Mouse (Mus musculus) urinary bladder, postnatal 25 days (tissue): ENCODE data around the gene Aldh3b1.
A peak's percentile ranks its signal among the peaks of the same experiment; 100 is the strongest.

Source experiments
- DNase-seq: peaks from one replicate; pipeline ENCODE4 v3.0.0; 2022; ENCODE audit warnings: low spot score

Aldh3b1 gene

GRCm38 (mm10) chr19:3912337-3913204 lies 17.0 kb downstream of the Aldh3b1 start, which contains the start of gene Ndufs8:
Ndufs8 (minus strand) TSS chr19:3912774.
- DNase-seq = peak; percentile 73

GRCm38 (mm10) chr19:3910206-3910605 lies 19.4 kb downstream of the Aldh3b1 start:
- DNase-seq = no peak

GRCm38 (mm10) chr19:3907876-3908660 lies 21.5 kb downstream of the Aldh3b1 start:
- no peak for DNase-seq

DNA sequence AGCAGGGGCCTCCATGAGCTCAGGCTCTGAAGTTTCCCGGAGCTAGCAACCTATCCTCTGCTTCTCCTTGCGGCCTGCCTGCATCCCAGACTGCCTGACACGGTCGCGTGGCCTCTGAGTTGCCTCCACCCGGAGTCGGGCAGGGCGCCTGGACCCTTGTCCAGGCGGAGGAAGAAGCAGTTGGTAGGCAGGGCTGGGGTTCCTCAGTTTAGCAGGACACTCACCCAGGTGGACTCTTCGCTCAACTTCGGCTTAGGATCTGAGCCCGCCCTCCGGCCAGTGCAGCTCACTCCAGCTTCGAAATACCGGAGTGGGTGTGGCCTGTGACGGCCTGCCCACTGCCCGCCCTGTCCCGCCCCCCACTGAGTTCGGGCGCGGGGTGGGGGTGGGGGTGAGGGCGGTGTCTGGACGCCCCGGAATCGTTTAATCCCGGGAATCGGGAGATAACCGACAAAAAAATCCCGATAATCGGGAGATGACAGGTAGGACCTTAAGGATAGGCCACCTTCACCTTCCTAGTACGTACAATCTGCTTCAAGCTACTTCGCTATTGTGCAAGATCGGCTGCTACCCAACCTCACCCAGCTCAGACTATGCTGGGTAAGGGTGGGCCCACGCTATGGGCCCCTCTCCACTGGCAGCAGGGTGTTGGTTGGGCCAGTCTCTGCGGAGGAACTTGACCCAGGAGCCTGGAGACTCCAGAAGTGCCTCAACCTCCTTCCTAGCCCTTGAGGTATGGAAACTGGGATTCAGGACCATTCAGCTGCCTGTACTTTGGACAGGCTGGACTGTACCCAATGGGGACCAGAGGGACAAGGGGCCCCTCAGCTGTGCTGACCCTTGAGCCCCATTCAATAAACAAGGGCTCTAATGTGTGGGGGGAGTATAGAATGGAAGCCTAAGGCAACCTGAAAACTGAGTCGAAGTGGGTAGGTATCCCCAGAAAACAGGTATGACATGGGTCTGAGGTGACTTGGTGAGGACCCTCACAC lies 22.5 kb downstream of the Aldh3b1 start, which contains the start of gene Tcirg1:
Gene Tcirg1 (minus strand): TSS at position 339 of the 992 bp plus-strand sequence.
- peak; percentile 71 for DNase-seq

DNA sequence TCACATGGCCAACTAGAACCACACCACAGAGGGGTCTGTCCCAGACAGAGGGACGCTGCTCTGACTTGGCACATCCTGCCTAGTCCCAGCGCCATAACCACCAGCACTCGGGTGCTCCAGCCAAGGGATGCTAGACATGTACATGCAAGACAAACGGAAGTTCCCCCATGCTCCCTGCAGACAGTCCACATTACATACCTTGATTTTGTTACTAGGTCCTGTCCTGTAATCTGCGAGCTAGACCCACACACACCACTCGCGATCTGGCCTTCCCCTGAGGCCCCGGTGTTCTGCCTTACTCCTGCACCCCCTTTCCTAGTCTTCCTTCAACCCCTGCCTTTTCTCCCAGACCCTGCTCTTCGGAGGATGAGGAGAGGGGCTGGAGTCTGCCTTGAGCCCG lies 23.3 kb downstream of the Aldh3b1 start:
- DNase-seq = no peak

GRCm38 (mm10) chr19:3905261-3905969 lies 24.2 kb downstream of the Aldh3b1 start:
- DNase-seq = no peak

DNA sequence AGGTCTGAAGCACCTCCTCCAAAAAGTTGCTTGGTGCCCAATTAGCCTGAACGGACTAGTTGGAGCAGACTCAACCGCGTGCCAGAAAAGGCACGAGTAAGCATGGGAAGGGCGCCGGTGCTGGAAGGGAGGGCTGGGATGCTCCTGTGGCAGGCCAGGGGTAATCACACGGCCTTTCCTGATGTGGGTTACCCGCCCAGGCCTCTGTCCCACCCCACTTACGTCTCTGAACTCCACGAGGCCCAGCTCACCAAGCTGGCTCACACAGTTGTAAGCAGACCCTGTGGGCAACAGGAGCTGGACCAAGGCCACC lies 25.3 kb downstream of the Aldh3b1 start:
- no peak for DNase-seq

DNA sequence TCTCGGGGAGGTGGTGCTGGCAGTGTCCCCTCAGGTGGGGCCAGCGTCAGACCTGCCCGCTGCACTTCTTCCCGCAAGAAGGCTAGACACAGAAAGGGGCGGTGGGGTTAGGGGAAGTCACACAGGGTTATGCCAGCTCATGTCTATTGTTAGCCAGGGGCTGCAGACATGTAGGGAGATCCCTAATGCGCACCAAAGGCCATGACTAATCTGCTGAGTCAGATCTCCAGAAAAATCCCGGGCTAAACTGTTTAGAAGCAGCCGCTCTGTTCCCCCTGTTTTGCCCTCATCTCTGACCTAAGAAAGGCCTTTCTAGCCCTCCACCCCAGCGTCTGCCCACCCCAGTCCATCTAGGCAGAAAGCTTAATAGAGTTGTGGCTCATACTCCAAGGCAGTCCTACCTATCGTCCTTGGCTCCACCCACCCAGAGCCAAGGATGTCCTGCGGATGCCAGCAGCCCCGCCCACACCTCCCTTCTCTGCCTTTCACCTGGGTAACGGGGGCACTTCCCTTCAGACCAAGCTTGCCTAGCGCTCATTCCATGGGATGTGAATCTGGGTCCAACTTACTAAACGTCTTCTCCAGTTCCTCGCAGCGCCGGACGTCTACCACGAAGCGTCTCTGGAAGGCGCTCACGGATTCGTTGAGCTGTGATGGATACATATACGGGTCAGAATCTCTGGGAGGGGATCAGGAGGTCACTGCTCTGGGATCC lies 25.8 kb downstream of the Aldh3b1 start:
- DNase-seq = no peak

GRCm38 (mm10) chr19:3902966-3903365 lies 26.6 kb downstream of the Aldh3b1 start:
- DNase-seq = no peak

DNA sequence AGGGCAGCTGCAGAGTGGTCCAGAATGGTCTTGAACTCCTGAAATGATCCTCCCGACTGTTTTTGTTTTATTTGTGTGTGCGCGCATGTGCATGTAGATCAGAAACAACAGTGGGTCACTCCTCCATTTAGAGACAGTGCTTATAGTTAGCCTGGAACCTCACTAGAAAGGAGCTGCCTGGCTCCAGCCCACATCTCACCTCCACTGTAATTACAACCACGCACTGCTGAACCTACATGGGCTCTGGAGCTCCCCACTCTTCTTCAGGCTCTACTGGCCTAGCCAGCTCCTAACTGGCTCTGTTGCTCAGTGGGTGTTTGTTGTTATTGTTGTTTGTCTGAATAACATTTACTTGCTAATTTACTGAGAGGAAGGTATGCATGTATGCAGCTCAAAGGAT lies 30.0 kb downstream of the Aldh3b1 start:
- DNase-seq = no peak

DNA sequence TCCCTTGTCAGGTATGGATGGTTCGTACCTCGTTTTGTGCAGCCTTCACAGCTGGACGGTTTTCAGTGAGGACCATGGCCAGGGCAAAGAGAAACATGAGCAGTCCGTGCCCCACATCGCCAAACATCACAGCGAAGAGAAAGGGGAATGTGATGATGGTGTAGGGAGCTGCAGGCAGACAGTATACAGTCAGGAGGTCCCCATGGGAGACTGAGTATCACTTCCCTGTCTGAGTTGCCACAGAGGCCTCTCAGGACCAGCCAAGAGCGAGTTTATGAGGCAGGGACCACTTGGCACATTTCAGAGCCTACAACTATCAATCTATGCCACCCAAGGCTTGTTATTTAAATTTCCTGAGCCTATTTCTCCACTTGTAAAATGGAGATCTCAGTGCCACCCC lies 30.7 kb downstream of the Aldh3b1 start:
- DNase-seq = no peak

GRCm38 (mm10) chr19:3897557-3897956 lies 32.1 kb downstream of the Aldh3b1 start:
- no peak for DNase-seq

DNA sequence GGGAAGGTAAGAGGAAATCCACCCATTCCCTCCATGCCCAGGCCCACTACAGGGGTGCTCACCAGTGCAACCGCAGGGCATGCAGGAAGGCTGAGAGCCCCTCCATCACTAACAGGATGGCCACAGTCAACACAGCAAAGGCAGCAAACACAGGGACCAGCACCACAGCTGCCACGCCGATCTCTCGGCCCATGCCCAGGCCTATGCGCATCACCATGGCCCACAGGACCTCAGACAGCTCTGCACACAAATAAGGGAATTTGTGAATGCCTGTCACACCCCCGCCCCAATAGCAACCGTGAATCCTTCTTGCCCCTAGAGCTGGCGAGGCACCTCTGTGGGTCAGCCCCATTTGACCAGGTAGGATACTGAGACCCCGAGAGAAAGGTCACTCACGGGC lies 33.4 kb downstream of the Aldh3b1 start:
- no peak for DNase-seq

DNA sequence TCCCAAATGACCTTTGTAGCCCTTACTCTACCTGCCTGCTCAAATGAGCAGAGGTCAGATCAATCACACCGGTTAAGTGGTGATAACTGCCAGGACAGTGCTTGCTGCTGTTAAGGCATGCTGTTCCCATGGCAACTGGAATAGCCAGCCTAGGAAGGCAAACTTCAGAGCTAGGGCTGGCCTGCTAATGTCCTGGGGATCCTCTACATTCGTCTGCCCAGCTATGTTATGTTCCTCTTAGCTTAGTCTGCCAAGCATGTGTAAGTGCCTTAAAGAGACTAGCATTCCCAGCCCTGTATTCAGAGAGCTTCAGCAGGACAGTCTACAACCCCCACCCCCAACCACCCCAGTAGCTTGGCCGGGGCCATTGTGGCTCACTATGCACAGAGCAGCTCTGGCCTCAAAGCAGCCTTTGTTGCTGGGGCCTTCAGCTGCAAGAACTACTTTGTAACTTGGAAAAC lies 34.4 kb downstream of the Aldh3b1 start:
- DNase-seq = no peak

- DNase-seq = no peak
Observed at GRCm38 (mm10) chr19:3894294-3894693, 35.3 kb downstream of the Aldh3b1 start.

DNA sequence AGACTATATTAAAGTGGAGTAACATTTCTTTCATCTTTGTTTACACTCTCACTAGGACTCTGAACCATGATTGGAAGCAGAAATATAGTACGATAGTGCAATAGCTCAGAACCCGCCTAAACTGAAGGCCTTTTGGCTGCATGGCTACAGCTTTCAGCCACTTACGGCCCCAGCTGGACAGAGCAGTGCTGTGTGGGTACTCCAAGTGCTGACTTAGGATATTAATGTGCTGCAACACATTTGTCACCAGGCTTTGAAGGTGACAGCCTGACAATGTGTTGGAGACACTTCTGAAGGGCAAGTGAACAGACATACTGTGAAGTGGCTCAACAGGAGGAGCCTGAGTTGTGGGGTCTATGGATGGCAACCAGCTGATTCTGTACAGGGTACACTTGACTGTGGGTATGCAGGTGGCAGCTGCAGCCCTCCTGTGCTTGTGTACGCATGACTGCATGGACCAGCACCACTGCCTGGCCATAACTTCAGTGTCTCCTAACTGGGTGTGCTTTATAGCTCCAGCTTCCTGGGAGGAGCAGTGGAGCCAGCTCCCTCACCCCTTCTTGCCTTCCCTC lies 36.0 kb downstream of the Aldh3b1 start:
- no peak for DNase-seq

DNA sequence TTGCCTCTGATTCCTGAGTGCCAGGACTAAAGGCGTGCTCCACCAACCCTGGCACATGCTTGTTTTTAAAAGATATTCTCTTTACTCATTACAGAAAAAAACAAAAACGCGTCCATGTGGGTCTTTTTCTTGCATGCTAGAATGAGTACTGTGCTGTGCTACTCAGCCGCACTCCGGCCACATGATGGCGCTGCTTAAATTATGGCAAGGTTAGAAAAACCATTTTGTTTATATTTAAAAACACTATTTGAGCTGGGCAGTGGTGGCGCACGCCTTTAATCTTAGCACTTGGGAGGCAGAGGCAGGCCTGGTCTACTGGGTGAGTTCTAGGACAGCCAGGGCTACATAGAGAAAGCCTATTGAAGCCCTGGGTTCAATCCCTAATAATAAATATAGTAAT lies 39.4 kb downstream of the Aldh3b1 start:
- DNase-seq = no peak

DNA sequence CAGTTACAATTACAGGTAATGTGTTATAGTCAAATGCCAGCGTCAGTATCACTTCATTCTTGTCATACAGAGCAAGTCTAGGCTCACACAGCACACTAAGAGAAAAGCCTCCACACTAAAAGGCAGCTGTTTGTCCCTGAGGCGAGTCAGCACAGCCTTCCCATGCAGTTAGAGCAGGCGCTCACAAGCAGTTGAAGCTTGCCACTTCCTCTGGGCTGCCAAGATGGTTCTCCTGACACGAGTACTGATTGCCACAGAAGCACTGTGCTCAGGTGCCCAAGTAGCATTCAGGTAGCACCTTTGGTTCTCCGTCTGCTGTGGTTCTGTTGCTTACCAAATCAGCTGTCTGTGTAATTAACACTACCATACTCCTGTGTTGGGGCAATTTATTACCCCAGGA lies 40.5 kb downstream of the Aldh3b1 start:
- DNase-seq = no peak

- DNase-seq = no peak
Observed at GRCm38 (mm10) chr19:3884325-3884990, 45.1 kb downstream of the Aldh3b1 start.

- no peak for DNase-seq
Observed at GRCm38 (mm10) chr19:3882214-3882613, 47.4 kb downstream of the Aldh3b1 start.
